Mouse (Mus musculus): ENCODE data around the gene Glyat. TPM values are rescaled to one million over a fixed set of nuclear protein-coding genes. Genes with fewer than 3 reads are reported as not detected.

Gene Glyat
- not detected in 2 replicates for polyA plus RNA-seq (2012; rRNA removed)

GRCm38 (mm10) chr19:12633176-12633575, at the start of gene Glyat:
Gene Glyat (plus strand): TSS chr19:12633308.

GRCm38 (mm10) chr19:12599674-12600073, 33.4 kb upstream of the Glyat start, which contains the start of gene Gm4952:
Gene Gm4952 (plus strand): TSS chr19:12599974.

GRCm38 (mm10) chr19:12670139-12670538, 37.0 kb downstream of the Glyat start, which contains the start of gene Olfr1442:
Gene Olfr1442 (plus strand): TSS chr19:12670439.

GRCm38 (mm10) chr19:12677812-12678211, 44.7 kb downstream of the Glyat start, which contains the start of gene Olfr1443:
Gene Olfr1443 (plus strand): TSS chr19:12678112.

GRCm38 (mm10) chr19:12695590-12695989, 62.5 kb downstream of the Glyat start, which contains the start of gene Keg1:
Gene Keg1 (plus strand): TSS chr19:12695786.

Other genes starting within 250 kb of the Glyat start
- gene Olfr1440, start 246.0 kb upstream of the Glyat start, polyA plus RNA-seq (2012; rRNA removed) = not detected in 2 replicates
- gene Olfr1441, start 215.9 kb upstream of the Glyat start, polyA plus RNA-seq (2012; rRNA removed) = not detected in 2 replicates
- not detected in 2 replicates for gene Pfpl, start 205.4 kb upstream of the Glyat start, polyA plus RNA-seq (2012; rRNA removed)
- 5.6 and 7.0 TPM in 2 replicates for gene Mpeg1, start 172.5 kb upstream of the Glyat start, polyA plus RNA-seq (2012; rRNA removed)
- gene Dtx4, start 131.9 kb upstream of the Glyat start, polyA plus RNA-seq (2012; rRNA removed) = 32.4 and 37.7 TPM in 2 replicates
- gene Fam111a, start 87.6 kb upstream of the Glyat start, polyA plus RNA-seq (2012; rRNA removed) = 0.42 and 0.52 TPM in 2 replicates
- gene Gm4952, start 33.3 kb upstream of the Glyat start, polyA plus RNA-seq (2012; rRNA removed) = 0.09 TPM in 1 of 2 replicates, not detected in the other
- gene Olfr1442, start 37.1 kb downstream of the Glyat start, polyA plus RNA-seq (2012; rRNA removed) = not detected in 2 replicates
- gene Olfr1443, start 44.8 kb downstream of the Glyat start, polyA plus RNA-seq (2012; rRNA removed) = not detected in 2 replicates
- not detected in 2 replicates for gene Keg1, start 62.5 kb downstream of the Glyat start, polyA plus RNA-seq (2012; rRNA removed)
- gene Cntf, start 132.3 kb downstream of the Glyat start, polyA plus RNA-seq (2012; rRNA removed) = 0.58 TPM in 1 of 2 replicates, not detected in the other
- gene Zfp91, start 162.8 kb downstream of the Glyat start, polyA plus RNA-seq (2012; rRNA removed) = 12.1 and 13.4 TPM in 2 replicates
- gene Lpxn, start 162.9 kb downstream of the Glyat start, polyA plus RNA-seq (2012; rRNA removed) = 2.4 and 2.7 TPM in 2 replicates
- gene Gm5244, start 213.4 kb downstream of the Glyat start, polyA plus RNA-seq (2012; rRNA removed) = not detected in 2 replicates
- gene Olfr1444, start 224.0 kb downstream of the Glyat start, polyA plus RNA-seq (2012; rRNA removed) = not detected in 2 replicates

All from ovary, adult 2 months (tissue).